Mouse (Mus musculus): ENCODE measurements around the gene Pard3b.

Gene Pard3b

GRCm38 (mm10) chr1:62636906-62637673, 998.5 kb downstream of the Pard3b start:
- no peak for DNase-seq (ENCODE audit: low spot score)

GRCm38 (mm10) chr1:62639012-62639411, 1000.4 kb downstream of the Pard3b start:
- DNase-seq (ENCODE audit: low spot score): peak; percentile 17

- DNase-seq (ENCODE audit: low spot score): no peak
Measured at GRCm38 (mm10) chr1:62639440-62639839, 1000.8 kb downstream of the Pard3b start.

GRCm38 (mm10) chr1:62644631-62645278, 1006.1 kb downstream of the Pard3b start:
- no peak for DNase-seq (ENCODE audit: low spot score)

DNA sequence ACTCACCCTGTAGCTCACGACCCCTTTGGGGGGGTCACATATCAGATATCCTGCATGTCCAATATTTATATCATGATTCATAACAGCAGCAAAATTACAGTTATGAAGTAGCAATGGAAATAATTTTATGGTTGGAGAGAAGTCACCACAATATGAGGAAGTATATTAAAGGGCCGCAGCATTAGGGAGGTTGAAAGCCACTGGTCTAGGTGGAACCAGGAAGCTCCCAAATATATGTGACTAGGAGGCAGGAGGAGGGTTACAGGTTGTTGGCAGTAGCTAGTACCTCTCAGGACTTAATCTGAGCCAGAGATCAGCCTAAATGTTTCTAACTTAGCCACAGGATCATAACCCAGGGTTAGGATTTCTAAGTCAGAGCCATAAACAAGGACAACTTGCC, 1008.2 kb downstream of the Pard3b start:
- DNase-seq (ENCODE audit: low spot score): no peak

DNA sequence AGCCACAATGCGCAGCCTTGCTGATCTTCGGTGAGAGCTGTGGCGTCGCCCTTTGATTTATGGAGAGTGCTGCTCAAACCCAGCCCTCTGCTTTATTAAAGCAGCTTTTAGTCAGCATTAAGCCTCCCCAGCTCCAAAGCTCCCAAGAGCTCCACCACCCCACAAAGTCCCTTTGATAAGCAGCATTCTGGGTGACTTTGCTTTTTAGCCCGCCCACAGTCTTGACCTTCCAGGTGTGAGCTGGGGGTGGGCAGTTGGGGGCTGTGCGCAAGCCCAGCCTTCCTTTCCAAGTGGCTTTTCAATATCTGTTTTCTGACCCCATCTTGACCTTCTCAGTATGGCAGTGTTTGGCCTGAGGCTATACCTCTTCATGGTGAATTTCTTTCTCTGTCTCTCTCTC, 1009.5 kb downstream of the Pard3b start:
- DNase-seq (ENCODE audit: low spot score): no peak

DNA sequence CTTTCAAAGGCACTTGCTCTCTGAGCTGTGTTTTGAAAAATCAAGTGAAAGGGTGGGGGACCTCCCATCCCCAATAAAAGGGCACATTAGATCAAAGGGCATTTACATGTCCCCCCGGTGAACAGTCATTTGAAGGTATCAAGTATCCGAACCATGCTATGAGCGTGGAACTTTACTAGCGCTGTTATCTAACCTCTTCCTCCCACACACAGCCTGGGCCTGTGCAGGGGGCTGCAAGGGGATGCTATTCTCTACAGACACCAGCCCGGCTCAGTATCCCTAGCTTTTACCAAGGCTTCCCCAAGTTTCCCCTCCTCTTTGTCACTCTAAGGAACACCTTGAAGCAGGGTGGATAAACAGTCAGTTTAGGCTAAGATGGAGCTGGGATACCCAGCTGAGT, 1010.0 kb downstream of the Pard3b start:
- DNase-seq (ENCODE audit: low spot score): no peak

DNA sequence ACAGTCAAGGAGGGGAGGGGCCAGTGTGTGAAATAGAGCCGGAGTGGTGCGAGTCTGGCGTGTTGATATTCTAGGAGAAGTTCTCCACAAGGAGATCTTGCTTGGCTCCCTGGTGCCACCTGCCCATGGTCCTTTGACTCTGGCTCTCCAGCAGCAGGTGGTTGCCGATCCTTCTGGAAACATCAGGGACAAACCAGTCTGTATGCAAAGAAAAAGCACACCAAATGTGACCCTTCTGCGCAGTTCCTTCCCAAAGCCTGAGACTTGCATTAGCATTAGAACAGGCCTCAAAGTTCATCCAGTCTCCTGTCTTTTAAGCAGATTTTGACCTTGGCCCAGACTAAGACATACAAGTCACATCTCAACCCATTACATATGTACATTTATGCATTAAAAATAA, 1011.9 kb downstream of the Pard3b start:
- no peak for DNase-seq (ENCODE audit: low spot score)

GRCm38 (mm10) chr1:62654436-62654835, 1015.8 kb downstream of the Pard3b start:
- no peak for DNase-seq (ENCODE audit: low spot score)

DNA sequence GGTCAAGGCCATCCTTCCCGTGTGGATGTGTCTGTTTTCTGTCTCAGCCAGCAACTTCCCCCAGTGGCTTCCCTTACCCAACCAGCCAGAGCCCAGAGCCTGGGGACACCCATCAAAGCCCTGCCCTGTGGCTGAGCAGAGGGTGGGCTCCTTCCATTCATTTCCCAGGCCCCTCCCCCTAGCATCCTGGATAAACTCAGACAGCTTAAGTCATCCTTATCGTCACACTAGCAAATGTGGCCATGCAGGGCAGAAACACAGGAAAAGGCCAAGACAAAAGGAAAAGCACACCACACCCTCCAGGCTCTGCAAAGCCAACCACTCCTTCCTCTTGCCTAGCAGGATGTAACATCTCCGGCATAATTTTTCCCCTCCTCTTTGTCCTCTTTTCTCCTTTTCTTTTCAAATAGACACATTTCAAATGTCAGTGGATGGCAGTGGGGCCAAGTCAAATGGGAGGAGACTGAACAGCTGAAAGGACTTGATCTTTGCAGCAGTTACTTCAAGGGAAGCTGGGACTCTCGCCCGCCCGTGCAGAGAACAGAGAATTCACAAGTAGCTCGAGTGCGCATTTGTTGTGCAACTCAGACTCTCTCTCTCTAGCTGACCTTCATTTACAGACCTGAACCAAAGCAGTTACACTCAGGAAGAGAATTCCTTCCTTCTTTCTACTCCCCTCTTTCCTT, 1026.5 kb downstream of the Pard3b start:
- DNase-seq (ENCODE audit: low spot score): no peak

DNA sequence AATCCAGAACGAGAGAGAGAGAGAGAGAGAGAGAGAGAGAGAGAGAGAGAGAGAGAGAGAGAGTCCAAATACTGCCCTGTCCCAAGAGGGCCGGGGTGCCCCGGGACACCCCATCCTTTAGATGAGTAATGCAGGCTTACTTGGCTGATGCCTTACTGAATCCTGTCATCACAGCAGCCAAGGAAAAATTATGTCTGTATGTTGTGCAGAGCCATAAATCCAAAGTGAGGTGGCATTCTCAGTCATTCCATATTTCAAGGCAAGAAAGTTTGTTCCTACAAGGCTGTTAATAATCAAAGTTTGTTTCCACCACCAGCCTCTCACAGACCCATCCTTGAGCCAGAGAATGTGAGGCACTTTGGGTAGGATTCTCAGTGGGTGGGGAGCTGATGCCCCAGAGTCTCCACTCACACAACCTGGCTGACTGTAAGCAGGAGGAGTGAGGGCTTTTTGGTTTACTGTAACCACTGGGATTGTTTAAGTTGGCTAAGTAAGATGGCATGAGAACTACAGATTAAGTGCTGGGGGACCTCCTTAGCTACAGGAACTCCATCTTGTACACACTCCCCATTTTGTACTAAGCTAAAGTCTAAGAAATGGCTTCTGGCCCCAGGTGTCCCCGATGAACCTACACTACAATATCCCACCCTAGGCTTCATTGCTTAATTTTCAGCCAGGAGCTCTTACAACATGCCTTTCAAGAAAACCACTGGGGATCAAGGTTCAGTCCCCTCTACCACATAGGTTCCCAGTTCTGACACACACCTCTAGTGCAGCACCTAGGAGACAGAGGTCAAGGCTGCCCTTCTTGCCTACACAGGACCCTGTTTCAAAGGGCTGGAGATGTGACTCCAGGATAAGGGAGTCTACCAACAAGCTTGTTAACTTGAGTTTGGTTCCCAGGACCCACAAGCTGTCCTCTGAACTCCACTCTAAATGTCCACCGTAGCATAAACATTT, 1027.4 kb downstream of the Pard3b start:
- no peak for DNase-seq (ENCODE audit: low spot score)

- DNase-seq (ENCODE audit: low spot score): no peak
Measured at GRCm38 (mm10) chr1:62666780-62667179, 1028.2 kb downstream of the Pard3b start.

- DNase-seq (ENCODE audit: low spot score): no peak
Measured at GRCm38 (mm10) chr1:62678611-62679344, 1040.2 kb downstream of the Pard3b start.

GRCm38 (mm10) chr1:62679466-62679865, 1040.8 kb downstream of the Pard3b start:
- no peak for DNase-seq (ENCODE audit: low spot score)

- DNase-seq (ENCODE audit: low spot score): no peak
Measured at GRCm38 (mm10) chr1:62682456-62683385, 1044.1 kb downstream of the Pard3b start.

DNA sequence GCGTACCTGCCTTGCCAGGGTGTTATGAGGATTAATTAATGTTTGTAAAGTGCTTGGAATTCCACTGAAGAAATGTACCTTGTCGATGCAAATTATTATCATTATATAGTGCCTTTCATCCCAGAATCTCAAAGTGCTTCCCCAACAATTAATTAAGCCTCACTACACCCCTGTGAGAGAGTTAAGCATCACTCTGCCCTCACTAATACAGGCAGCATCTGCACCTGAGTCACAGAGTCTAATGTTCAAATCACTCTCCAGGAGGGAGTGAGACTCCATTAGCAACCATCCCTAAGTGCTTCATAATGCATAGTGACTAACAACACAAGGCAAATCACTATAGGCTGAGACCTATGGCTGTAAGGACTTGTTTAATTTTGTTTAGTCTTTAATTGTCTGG, 1044.9 kb downstream of the Pard3b start:
- no peak for DNase-seq (ENCODE audit: low spot score)

- no peak for DNase-seq (ENCODE audit: low spot score)
Measured at GRCm38 (mm10) chr1:62687511-62687910, 1048.9 kb downstream of the Pard3b start.

- no peak for DNase-seq (ENCODE audit: low spot score)
Measured at GRCm38 (mm10) chr1:62691175-62691574, 1052.6 kb downstream of the Pard3b start.
